Mouse (Mus musculus) bone marrow macrophage, adult 2 months (primary cell): Measurements from ENCODE around the gene Ctnnd2.

Source experiments
- CTCF ChIP-seq: IDR thresholded peaks from 2 replicates; pipeline ENCODE4 v1.5.1; 2012; ENCODE audit warnings: low read depth, mild to moderate bottlenecking, low read length, moderate library complexity
- POLR2A ChIP-seq: IDR thresholded peaks from 2 replicates; pipeline ENCODE4 v1.6.1; 2012; ENCODE audit warnings: mild to moderate bottlenecking, low read depth, low read length, borderline replicate concordance

DNA sequence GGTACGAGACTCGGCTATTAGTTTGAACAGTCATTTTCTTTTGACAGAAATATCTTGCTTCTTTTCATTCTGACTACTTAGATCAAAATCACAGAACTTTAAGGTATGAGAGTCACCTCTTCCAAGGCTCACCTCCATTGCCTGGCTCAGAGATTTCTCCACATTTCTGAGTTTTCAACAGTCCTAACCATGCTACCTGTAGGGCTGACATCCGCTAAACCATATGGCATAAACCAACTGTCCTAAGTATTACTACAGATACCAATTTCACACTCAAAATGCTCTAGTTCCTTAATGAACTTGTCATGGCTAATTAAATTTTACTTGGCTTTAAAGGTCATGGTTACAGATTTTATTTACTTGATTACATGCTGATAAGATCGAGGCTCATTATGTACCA, 786.1 kb downstream of the Ctnnd2 start:
- no peak for TF ChIP-seq CTCF
- TF ChIP-seq POLR2A = no peak
